In the genomic region with DNA sequence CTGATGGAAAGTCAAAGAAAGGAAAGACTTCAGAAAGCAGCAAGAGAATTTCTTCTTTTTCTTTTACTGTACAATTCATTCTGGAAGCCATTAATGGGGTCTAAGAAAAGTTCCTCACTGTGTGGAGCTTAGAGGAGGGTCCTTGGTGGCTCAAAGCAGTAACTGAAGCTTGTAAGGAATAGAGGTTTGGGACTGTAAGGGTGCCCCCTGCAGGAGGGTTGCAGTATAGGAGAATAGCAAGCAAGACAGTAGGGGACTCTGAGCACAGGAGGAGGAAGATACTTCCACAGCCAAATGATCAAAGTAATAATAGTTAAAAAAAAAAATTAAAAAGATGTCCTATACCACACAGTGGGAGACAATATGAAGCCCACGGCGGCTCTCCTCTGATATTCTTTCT, we compare ENCODE assay signal across 8 mouse cellular contexts.
DNase-seq lines count a peak whose midpoint lies in the region; ATAC-seq lines count a peak whose summit lies in the region.

No protein-coding gene starts in this region.

- ATAC-seq in common myeloid progenitor, adult 5-6 weeks (replicated peaks; ENCODE audit: low read depth, poor library complexity, severe bottlenecking): peak; percentile 77; the same call in 1 of the 2 replicates

- peak; percentile 8 for DNase-seq in cerebellum, adult 8-10 months
- DNase-seq in cerebellum, adult 9-10 months: no peak
- peak; percentile 31 to 35 for DNase-seq in left cerebral cortex, adult 18-20 months (ENCODE audit: low spot score in 2 of 2)
- DNase-seq in left cerebral cortex, adult 11 months (ENCODE audit: low spot score): no peak
- peak; percentile 65 for DNase-seq in ES-CJ7 (ENCODE audit: low read depth, low spot score)
- peak; percentile 34 for DNase-seq in lung, postnatal 36 days
- no peak for DNase-seq in ovary, postnatal 10 days (ENCODE audit: low spot score)

Comparison
In these comparisons a context has a peak if more than half of its experiments do, and no peak if none do; other contexts are left out.
1. DNase-seq: peak in cerebellum, adult 8-10 months (single experiment), left cerebral cortex, adult 18-20 months (2 of 2), ES-CJ7 (single experiment) and lung, postnatal 36 days (single experiment); none in cerebellum, adult 9-10 months (single experiment), left cerebral cortex, adult 11 months (single experiment) and ovary, postnatal 10 days (single experiment).